Mouse (Mus musculus) heart, postnatal 0 days (tissue): ENCODE results near the gene Slc25a18.

Source experiments
- CTCF ChIP-seq: IDR thresholded peaks from 2 replicates; pipeline ENCODE4 v1.5.1; 2016; ENCODE audit warnings: antibody characterized with exemption, control low read depth, low read depth
- EP300 ChIP-seq: IDR thresholded peaks from 2 replicates; pipeline ENCODE4 v1.6.1; 2016; ENCODE audit warnings: antibody characterized with exemption, low read depth

- TF ChIP-seq CTCF, result no peak
- TF ChIP-seq EP300, result no peak
Observed at GRCm38 (mm10) chr6:120772025-120772424, 1.4 kb upstream of the Slc25a18 start.
